Mouse (Mus musculus): ENCODE results near the gene Rcor1.
"Not testable (repeated sequence)": the region's sequence is repeated elsewhere in the genome, so short reads cannot be mapped to it uniquely, and the experiment has no call there.

Gene Rcor1

DNA sequence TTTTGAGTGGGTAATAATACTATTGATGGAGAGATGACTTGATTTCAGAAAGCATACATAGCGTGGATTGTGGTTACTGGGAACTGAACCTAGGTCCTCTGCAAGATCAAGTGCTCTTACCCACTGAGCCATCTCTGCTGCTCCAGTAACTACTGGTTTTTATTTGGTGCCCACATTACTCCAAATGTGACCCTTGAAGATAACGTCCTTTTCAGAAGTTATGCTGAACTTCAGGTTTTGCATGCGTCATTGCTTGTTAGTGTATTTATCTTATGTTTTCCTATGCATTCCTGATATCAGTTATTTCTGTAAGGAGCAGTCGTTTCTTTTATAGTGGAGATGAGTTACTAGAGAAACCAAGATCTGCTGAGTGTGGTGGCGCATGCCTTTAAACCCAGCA lies 26.2 kb downstream of the Rcor1 start:
- in situ Hi-C loops (cut with MboI; ENCODE audit: low sequenced_read_pairs): no loop called here

DNA sequence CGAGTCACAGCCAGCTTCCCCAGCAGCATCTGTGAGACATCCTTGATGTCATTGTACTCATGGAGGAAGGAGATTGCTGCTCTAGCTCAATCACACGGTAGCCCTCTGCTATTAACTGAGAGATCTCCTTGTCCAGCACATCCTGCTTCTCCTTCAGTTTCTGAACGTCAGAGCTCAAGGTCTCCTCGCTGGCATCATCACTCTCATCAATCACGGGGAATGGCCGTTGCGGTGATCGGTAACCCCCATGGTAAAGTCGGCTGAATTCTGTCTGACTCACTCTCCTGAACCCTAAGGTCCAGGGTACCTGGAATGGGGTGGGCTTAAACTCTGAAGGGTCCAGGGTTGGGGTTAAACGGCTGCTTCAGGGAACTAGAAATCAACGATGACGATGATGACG lies 28.7 kb downstream of the Rcor1 start:
- in situ Hi-C loops (cut with MboI; ENCODE audit: low sequenced_read_pairs): no loop called here

DNA sequence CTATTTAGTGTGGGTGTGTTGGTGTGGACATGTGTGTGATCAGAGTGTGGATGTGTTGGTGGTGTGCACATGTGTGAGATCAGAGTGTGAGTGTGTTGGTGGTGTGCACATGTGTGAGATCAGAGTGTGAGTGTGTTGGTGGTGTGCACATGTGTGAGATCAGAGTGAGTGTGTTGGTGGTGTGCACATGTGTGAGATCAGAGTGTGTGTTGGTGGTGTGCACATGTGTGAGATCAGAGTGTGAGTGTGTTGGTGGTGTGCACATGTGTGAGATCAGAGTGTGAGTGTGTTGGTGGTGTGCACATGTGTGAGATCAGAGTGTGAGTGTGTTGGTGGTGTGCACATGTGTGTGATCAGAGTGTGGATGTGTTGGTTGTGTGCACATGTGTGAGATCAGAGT lies 30.1 kb downstream of the Rcor1 start:
- in situ Hi-C loops (cut with MboI; ENCODE audit: low sequenced_read_pairs): not testable (repeated sequence)

DNA sequence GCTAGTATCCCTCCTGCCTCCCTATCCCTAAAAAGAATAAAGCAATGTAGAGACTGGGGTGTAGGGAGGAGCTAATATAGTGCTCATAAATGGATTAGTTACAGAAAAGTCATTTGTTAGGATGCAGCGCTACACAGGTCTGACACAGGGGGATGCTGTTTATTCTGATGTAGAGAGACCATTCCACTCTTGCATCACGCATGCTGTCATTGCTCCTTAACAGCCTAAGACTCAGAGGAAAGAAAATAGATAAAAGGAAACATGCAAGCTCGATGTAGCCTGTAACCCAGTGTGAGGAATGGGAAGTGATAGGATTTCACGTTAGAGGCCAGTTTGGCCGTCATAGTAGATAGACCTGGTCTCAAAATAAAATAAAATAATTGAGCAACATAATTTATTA lies 31.9 kb downstream of the Rcor1 start:
- in situ Hi-C loops (cut with MboI; ENCODE audit: low sequenced_read_pairs): no loop called here

DNA sequence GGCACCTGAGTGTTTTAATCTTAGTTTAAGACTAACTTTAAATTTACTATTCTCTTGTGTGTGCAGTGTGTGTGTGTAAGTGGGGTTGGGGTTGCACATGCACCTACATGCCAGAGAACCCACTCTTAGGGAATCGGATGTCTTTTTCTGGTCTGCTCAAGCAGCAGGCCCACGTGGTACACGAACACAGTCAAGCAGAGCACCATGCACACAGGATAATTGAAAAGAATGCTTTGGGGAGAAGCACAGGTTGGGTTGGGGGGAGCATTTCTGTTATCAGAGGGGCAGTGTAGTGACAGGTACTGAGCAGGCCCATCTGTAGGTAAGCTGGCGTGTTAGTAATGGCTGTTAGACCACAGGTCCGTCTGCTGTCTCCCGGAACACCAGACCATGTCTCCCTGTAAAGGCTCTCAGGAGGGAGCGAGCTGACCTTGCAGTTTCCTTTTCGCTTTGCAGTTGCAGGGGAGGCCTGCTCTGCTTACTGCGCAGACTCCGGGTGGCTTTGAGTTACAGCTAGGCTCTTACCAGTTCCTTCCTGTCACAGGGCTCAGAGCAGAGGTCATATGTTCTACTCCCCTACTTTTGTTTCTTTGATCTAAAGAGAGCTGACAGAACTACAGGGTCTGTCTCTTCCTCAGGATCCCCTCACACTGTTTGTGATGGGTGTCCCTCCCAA lies 32.5 kb downstream of the Rcor1 start:
- in situ Hi-C loops (cut with MboI; ENCODE audit: low sequenced_read_pairs): no loop called here

DNA sequence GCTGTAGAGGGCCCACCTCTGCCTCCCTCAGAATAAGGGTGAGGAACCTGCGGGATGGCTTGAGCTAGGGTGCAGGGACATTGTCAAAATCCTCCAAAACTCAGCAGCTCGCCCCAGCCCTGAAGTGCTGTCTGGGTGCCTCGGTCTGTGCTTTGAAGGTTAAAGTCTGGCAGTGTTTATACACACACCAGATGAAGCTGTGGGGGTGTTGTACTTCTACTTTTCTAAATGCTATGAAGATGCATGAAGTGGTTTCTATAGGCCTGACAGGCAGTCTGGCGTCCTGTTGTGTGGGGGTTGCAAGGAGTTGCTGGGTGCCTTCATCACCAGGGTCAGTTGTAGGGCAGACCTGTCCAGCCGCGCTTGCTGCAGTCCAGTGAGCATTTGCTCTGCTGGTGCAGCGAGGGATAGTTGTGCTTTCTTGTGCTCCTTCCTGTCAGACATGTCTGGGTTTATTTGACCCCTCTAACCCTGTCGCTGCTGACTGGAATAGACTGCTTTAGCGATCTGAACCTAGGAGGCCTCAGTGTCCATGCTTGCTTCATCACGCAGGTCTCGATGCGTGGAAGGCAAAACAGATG lies 37.3 kb downstream of the Rcor1 start:
- in situ Hi-C loops (cut with MboI; ENCODE audit: low sequenced_read_pairs): no loop called here

DNA sequence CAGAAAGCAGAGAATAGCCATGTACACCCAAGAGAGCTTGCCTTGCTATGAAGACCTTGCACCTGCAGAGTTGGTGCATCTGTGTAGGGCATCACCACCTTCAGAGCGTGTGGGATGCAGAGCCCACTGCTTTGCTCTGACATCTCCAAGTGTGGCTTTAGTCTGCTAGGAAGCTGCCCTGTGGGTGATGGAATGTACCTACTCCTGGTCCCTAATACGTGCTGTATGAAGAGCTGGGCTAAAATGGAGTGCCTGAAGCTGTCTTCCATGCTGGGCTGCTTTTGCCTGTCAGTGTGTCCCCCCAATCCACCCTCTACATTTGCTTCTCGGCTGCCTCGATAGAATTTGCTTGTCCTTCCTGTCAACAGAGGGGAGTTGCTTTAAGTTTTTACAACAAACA lies 46.4 kb downstream of the Rcor1 start:
- in situ Hi-C loops (cut with MboI; ENCODE audit: low sequenced_read_pairs): no loop called here

DNA sequence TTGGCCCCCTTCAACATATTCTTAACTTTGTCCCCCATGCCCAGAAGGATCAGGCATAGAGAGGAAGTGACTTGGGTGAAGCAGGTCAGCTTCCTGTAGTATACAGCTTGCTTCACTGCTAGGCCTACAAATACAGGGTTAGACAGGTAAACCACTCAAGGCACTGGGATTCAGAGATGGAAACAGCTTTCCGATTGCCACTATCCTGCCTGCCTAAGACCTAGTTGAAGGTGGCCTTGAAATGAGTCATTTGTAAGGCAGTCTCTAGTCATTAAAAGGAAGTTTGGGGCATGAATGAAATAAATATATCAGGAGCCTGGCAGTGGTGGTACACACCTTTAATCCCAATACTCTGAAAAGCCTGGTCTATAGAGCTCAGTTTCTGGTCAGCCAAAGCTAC lies 47.9 kb downstream of the Rcor1 start:
- in situ Hi-C loops (cut with MboI; ENCODE audit: low sequenced_read_pairs): no loop called here

DNA sequence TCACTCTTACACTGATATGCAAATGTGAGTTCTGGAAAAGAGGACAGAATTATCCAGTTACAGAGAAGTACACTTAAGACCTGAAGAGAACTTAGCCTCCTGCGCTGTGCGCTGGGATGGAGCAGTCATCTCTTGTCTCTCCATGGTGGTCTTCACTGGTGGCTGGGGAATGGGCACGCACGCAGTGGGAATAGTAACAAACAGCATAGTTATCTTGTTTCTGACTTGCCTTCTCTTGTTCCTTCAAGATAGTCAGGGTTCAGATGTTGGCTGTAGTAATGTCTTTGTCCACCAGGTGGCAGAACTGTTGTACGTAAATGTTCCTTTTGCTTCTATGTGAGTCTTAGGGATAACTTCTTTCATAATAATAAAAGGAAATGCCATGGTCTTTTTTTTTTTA lies 49.0 kb downstream of the Rcor1 start:
- in situ Hi-C loops (cut with MboI; ENCODE audit: low sequenced_read_pairs): no loop called here

DNA sequence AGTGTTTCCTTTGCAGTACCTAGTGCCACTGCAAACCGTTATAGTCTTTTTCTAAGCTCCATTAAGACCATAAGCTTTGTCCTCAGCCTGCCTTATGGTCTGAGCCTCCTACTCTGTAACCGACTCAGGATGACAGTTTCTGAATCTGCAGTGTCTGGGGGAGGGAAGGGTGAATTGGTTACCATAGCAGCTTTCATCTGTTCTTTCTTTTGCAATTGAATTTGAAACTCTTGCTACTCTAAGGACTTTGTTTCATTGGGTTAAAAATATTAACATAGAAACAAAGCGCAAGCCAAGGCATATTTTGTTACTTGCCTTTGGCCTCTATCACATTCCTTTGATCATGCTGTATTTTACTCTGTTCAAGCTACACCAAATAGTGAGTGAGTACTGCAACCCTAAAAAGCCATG lies 49.6 kb downstream of the Rcor1 start:
- in situ Hi-C loops (cut with MboI; ENCODE audit: low sequenced_read_pairs): no loop called here

DNA sequence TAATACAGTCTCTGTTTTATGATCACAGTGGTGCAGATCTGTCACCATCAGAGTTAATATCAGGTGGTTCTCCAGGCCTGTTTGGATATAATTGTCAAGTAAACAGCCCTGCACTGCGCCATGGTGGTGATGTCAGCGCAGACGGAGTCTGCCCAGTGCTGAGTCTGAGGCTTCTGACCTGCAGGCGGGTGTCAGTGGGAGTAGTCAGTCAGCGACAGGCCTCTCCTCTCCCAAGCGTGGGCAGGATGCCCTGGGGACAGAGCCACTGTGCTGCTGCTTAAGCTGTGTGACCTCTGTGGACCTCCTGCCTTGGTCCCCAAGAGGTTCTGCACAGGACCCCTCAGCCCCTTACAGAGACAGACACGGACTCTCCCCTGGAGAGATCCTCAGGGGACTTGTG lies 50.0 kb downstream of the Rcor1 start:
- in situ Hi-C loops (cut with MboI; ENCODE audit: low sequenced_read_pairs): no loop called here

DNA sequence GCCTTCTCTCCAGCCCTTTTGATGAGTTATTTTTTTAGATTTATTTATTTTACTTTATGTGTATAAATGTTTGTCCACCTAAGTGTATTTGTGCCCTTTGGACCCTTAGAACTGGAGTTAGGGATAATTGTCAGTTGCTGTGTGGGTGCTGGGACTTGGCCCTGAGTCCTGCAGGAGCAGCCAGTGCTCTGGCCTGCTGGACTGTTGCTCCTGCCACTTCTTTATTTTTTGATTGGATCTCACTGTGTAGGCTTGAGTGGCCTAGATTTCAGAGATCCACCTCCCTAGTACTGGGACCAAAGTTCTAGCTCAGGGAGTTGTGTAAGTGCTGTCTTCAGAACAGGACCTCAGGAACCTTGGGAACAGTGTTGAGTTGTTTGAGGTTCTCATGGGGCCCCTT lies 51.6 kb downstream of the Rcor1 start:
- in situ Hi-C loops (cut with MboI; ENCODE audit: low sequenced_read_pairs): no loop called here

DNA sequence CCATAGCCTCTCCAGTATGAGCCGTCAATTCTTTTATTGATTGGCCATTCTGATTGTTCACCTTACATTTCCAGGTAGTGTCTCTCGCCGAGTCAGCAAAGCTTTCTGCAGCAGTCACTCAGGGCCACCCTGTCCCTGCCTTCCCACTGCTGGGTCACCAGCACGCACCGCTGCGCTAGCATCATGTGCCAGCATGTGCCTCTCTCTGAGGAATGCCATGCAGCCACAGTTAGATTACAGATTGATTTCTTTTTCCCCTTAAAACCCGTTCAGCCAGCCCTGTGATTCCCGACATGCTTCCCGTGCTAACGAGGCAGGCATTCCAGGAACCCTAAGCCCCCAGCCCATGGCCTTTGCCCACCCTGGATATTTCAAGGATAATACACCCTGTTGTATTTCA lies 52.8 kb downstream of the Rcor1 start:
- in situ Hi-C loops (cut with MboI; ENCODE audit: low sequenced_read_pairs): no loop called here

DNA sequence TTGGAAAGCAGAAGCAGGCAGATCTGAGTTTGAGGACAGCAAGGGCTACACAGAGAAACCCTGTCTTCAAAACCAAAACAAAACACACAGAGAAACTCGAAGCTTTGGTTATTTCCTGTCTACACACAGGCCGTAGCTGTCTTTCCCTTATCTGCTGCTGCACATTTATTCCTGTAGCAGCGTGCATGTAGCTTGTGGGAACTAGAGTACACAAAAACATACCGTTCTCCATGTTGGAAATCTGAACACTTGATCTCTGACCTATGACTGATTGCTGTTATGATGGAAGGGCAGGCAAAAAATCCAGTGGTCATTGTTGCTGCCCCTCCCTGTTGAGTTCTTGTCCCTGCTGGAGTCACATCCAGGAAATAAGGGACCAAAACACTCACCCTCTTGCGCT lies 54.9 kb downstream of the Rcor1 start:
- in situ Hi-C loops (cut with MboI; ENCODE audit: low sequenced_read_pairs): no loop called here

DNA sequence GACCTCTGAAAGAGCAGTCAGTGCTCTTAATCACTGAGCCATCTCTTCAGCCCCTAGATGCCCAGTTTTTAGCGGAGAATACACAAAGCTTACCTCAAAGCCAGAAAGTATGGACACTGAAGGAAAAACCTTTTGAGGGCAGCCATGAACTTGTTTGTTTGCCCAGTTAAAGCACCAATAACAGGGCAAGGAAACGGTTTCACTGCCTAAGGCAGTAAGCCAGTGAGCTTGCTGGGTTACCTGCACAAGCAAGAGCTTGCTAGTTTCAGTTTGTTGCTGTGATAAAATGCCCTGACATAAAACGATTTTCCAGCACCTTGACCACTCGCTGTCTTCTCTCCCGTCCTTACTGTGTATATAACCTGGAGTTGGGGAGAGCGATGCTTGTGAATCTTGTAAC lies 55.9 kb downstream of the Rcor1 start:
- in situ Hi-C loops (cut with MboI; ENCODE audit: low sequenced_read_pairs): no loop called here

DNA sequence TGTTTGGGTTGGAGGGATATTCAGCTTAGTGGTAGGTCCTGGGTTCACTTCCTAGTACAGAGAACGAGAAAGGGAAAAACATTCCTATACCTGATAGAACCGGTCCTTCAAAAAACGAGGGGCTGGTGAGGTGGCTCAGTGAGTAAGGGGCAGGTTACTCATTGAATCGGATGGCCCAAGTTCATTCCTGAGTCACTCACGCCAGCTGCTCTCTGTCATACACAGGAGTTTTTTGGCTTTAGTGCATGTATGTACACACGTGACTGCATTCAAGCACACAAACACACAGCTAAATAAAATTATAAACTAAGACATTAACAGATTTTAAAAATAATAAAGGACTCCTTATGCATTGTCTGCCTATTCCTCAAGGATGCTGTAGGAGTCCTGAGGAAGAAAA lies 57.1 kb downstream of the Rcor1 start:
- in situ Hi-C loops (cut with MboI; ENCODE audit: low sequenced_read_pairs): no loop called here

DNA sequence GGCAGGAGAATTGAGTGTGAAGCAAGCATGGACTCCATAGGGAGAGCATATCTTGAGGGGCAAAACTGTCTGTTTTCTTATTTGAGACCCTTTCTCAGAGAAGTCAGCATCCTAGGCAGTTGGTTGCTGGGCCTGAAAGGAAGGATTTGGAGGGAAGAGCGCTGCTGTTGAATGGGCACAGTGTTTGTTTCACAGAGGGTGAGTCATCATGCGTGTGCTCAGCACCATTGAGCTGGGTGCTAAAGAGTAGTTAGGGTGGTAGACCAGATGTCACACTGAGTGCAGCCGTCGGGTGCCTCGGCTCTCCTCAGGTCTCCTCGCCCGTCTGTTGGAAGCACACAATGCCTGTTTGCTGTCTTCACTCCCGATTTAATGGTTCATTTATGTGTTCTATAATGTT lies 57.9 kb downstream of the Rcor1 start:
- in situ Hi-C loops (cut with MboI; ENCODE audit: low sequenced_read_pairs): no loop called here

DNA sequence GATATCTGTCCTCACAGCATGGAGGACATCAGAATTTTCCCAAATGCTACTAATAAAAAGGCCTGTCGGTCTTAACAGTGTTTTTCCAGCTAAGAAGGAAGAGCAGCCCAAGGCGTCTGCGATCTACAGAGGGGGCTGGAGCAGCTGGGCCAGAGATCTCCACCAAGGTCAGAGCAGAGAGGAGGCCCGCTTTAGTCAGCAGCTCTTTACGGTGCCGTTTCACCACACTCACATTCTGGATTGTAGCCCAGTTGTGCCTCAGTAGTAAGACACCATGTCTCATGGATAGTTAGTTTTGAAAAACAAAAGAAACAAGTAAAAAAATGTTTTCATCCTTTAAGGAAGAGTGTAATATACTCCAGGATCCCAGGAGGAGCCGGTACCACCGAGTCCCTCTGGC lies 72.0 kb downstream of the Rcor1 start:
- in situ Hi-C loops (cut with MboI; ENCODE audit: low sequenced_read_pairs): no loop called here

DNA sequence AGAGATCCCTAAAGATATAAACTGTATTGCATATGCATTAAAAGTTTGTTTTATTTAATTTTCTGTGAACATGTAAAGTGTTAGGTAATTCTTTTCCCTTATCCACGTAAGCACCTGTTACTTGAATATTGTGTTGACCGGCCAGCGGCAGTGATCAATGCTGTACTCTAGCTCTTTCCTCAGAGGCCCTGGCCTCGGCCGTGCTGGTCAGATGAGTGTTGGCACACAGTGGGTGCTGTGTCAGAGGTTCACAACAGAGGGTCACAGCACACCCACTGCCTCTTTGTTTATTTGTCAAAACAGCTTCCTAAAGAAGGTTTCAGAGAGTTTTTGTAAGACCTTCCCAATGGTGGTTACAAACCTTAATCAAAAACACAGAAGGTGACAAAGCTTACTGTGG lies 75.4 kb downstream of the Rcor1 start:
- in situ Hi-C loops (cut with MboI; ENCODE audit: low sequenced_read_pairs): no loop called here

DNA sequence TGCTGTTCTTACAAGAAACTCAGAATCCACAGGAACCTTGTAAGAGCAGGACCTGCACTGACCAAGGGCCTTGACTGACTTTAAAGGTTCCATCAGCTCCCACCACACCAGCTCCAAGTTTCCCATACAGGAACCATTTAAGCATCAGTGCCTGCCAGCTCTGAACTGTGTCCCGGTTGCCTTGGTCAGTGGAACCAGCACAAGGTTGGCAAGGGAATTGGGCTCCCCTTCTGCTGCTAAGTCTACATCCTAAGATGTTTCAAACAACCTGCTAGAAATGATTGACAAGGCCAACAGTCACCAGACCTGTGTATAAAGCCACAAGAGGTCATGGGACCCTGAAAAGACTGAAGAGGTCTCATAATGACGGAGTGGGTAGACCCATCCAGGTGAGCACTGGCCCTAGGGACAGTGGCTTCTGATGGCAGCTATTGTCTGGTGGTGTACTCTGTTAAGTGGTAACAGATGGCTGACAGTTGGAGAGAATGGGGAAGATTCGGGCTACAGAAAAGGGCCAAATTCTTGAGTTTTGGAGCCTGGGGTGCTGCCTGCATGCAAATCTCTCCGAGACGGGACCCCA lies 80.4 kb downstream of the Rcor1 start:
- in situ Hi-C loops (cut with MboI; ENCODE audit: low sequenced_read_pairs): no loop called here

DNA sequence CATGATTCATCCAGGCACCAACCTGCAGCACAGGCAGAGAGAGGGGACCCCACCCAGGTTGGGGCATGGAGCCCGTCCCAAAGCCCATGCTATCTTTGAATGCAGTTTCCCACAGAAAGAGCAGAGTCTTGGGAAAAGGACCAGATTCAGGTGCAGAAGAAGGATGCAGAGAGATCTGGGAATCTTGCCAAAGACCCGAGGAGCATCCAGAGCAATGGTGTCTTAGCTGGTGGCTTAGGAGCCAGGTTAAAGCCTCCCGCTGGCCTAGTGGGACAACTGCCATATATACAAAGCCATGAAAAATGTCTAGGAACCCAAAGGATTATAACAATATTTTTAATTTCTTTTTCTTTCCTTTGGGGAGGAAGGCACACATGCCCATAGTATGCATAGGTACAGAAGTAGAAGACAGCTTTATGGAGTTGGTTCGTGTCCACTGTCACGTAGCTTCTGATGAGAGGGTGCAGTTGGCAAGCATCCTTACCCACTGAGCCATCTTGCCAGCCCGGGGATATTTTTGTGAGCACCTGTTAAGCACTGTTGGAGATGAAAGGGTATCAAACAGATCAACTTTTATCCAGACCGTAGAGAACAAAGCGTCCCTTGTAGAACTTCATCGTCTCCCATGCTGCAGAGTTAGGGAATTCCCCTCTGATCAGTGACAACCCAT lies 82.0 kb downstream of the Rcor1 start:
- in situ Hi-C loops (cut with MboI; ENCODE audit: low sequenced_read_pairs): no loop called here

DNA sequence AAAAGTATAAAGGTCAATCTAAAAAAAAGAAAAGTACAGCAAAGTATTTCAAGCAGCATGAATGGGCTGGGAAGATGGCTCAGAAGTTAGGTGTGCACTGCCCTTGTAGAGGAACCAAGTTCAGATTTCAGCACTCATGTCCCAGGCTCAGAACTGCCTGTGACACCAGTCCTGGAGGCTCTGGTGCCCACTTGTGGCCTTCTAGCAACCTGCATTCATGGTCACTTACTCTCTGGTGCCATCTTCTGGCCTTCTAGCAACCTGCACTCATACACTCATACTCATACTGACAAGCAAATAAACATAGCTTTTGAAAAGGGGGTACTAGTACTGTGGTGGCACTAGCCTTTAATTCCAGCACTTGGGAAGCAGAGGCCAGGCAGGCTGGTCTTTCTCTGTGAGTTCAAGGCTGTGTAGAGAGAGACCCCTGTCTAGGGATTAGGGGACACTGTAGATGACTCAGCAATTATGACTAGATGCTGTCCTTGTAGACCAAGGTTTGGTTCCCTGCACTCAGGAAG lies 83.2 kb downstream of the Rcor1 start:
- in situ Hi-C loops (cut with MboI; ENCODE audit: low sequenced_read_pairs): no loop called here

Data from CH12F3 (cell line).